Mouse (Mus musculus) midbrain, postnatal 0 days (tissue): ENCODE data around the gene 1700025G04Rik. TPM values are rescaled to one million over a fixed set of nuclear protein-coding genes. Genes with fewer than 3 reads are reported as not detected.
"Not testable (repeated sequence)": the region's sequence is repeated elsewhere in the genome, so short reads cannot be mapped to it uniquely, and the experiment has no call there.

ENCODE experiments used
- ATAC-seq: fragments of 200-750 bp; cut with Nextera tagmentation; 2 replicates; pipeline ENCODE4 v1.8.0; 2017; ENCODE audit warnings: moderate number of reproducible peaks, mild to moderate bottlenecking, moderate TSS enrichment, moderate library complexity; ENCODE audit not compliant: low FRiP score
- DNase-seq: peaks from one replicate; pipeline ENCODE4 v3.0.0-alpha.2; 2015; ENCODE audit warnings: low spot score
- H3K27ac ChIP-seq: fragments of 300-500 bp; sonication (generic); 2 replicates; pipeline ENCODE4 v1.5.1; 2014; ENCODE audit warnings: low read depth, mild to moderate bottlenecking, low read length, mixed read lengths
- H3K27me3 ChIP-seq: fragments of 300-500 bp; sonication (generic); 2 replicates; pipeline ENCODE4 v1.6.1; 2014; ENCODE audit warnings: low read length, control low read depth, mixed read lengths; ENCODE audit not compliant: insufficient read depth
- H3K36me3 ChIP-seq: fragments of 300-500 bp; sonication (generic); 2 replicates; pipeline ENCODE4 v1.6.1; 2014; ENCODE audit warnings: low read length, control low read depth, mixed read lengths; ENCODE audit not compliant: insufficient read depth
- H3K4me1 ChIP-seq: fragments of 300-500 bp; sonication (generic); 2 replicates; pipeline ENCODE4 v1.6.1; 2014; ENCODE audit warnings: mild to moderate bottlenecking, control low read depth, antibody characterized with exemption, low read length, mixed read lengths; ENCODE audit not compliant: insufficient read depth
- H3K4me2 ChIP-seq: fragments of 300-500 bp; sonication (generic); 2 replicates; pipeline ENCODE4 v1.6.1; 2014; ENCODE audit warnings: low read depth, mild to moderate bottlenecking, low read length, mixed read lengths; ENCODE audit not compliant: poor library complexity, severe bottlenecking
- H3K4me3 ChIP-seq: fragments of 300-500 bp; sonication (generic); 2 replicates; pipeline ENCODE4 v1.5.1; 2014; ENCODE audit warnings: low read depth, mild to moderate bottlenecking, low read length, moderate library complexity
- H3K9ac ChIP-seq: fragments of 300-500 bp; sonication (generic); replicated peaks from 2 replicates; pipeline ENCODE4 v1.6.1; 2014; ENCODE audit warnings: mild to moderate bottlenecking, low read length, moderate library complexity, mixed read lengths; ENCODE audit not compliant: poor library complexity, severe bottlenecking
- H3K9me3 ChIP-seq: fragments of 300-500 bp; sonication (generic); 2 replicates; pipeline ENCODE4 v1.6.1; 2016; ENCODE audit warnings: low read length, control low read depth
- CTCF ChIP-seq: IDR thresholded peaks from 2 replicates; pipeline ENCODE4 v1.5.1; 2016; ENCODE audit warnings: antibody characterized with exemption, mild to moderate bottlenecking
- WGBS: fragments of 180-500 bp; shearing (Covaris S2); extraction: QIAGEN DNeasy Blood & Tissue Kit; methylation state at CpG from one replicate; pipeline ENCODE4 v1.1.7; 2014; 5-methylcytosine and 5-hydroxymethylcytosine counted together
- polyA plus RNA-seq: library from polyadenylated mRNA; unstranded; fragments of >200 nt; fragmentation: Nextera tagmentation; extraction: Ambion mirVana; gene quantifications from 2 replicates; pipeline ENCODE4 v1.2.1, GENCODE M21; 2015
- total RNA-seq: library from RNA; depleted of rRNA; stranded (reverse); fragments of >200 nt; gene quantifications from 2 replicates; pipeline ENCODE4 v1.2.3, GENCODE M21; 2014

The 1700025G04Rik gene
- total and polyA plus RNA-seq, 2 experiments from 2014 or later, result 22.6 to 24.0 TPM

- WGBS, result 57% methylated on average over 19 of the region's 19 CpGs
- H3K27ac ChIP-seq, result no peak overlapping the region
- H3K4me2 ChIP-seq, result no peak overlapping the region
- no peaks in the 10 kb centered on the region for H3K9me3 ChIP-seq
- ATAC-seq (no peak), DNase-seq (no peak)
- no peaks in the 10 kb centered on the region for H3K36me3 ChIP-seq
- H3K27me3 ChIP-seq, result no peaks in the 10 kb centered on the region
- H3K4me3 ChIP-seq, result no peak overlapping the region
- TF ChIP-seq CTCF, result peak; percentile 43
- H3K9ac ChIP-seq, result no peak overlapping the region
- H3K4me1 ChIP-seq, result no peaks in the 10 kb centered on the region
Measured at GRCm38 (mm10) chr1:151845926-151846782, 243.8 kb downstream of the 1700025G04Rik start.

DNA sequence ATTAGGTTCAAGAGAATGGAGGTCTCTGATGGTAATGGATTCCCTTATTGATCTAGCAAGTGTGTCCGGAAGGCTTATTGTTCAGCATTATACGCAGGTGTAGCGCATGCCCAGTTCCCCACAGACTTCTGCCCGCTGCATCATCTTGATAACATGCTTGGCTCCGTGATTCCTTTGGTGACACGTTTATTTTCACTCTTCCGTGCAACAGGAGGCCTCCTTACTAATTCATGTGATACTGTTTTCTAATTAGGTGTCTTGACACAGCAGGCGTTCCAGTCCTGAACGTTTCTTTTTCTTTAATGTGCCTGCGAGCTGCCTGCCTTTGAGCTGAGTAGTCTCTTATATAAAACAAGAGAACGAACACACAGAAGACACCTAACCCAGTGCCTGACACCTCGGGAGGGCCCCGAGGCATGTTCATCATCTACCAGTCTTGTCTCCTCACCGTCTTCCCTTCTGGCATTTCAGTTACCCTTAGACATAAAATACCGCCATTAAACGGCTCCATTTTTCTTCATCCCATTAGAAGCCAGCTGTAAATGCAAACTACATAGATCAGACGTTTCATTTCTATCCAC, 244.6 kb downstream of the 1700025G04Rik start:
- DNase-seq, result peak; percentile 39
- Histone ChIP-seq H3K4me2 (no peak overlapping the region), H3K27me3 (no peaks in the 10 kb centered on the region)

GRCm38 (mm10) chr1:151840345-151840744, 249.6 kb downstream of the 1700025G04Rik start:
- 100% methylated on average over 1 of the region's 1 CpGs for WGBS
- not testable (repeated sequence) for H3K4me3 ChIP-seq, H3K27me3 ChIP-seq, H3K9me3 ChIP-seq, DNase-seq, H3K27ac ChIP-seq, H3K36me3 ChIP-seq, H3K4me2 ChIP-seq, H3K9ac ChIP-seq, H3K4me1 ChIP-seq, ATAC-seq

More for the DNA sequence above, 244.6 kb downstream of the 1700025G04Rik start:
- 51% methylated on average over 17 of the region's 17 CpGs for WGBS
- Histone ChIP-seq H3K4me1 (no peaks in the 10 kb centered on the region), H3K36me3 (no peaks in the 10 kb centered on the region), H3K27ac (no peak overlapping the region), H3K4me3 (no peak overlapping the region), H3K9ac (no peak overlapping the region), H3K9me3 (no peaks in the 10 kb centered on the region)
- TF ChIP-seq CTCF, result no peak
- ATAC-seq, result no peak

DNA sequence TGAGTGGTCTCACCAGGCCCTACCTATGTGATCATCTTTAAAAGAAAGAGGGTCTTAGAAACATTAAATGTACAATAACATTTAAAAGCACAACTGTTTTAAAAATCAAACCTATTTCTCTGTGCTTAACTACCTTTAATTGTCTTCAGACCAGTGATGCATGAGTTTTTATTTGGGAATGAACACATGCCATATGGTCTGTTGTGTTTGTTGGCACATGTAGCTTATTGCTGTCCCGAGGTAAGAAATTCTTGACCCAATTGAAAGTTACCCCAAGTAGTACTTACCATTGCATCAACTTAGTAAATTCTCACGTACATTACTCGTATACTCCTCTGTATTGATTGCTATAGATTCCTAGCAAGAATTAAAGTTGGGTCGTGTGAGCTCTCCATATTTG, 254.7 kb downstream of the 1700025G04Rik start:
- H3K9ac ChIP-seq, result no peak overlapping the region
- WGBS, result 90% methylated on average over 4 of the region's 4 CpGs
- no peaks in the 10 kb centered on the region for H3K27me3 ChIP-seq
- no peak overlapping the region for H3K4me3 ChIP-seq
- no peaks in the 10 kb centered on the region for H3K36me3 ChIP-seq
- no peak for ATAC-seq
- no peak for TF ChIP-seq CTCF
- H3K27ac ChIP-seq, result no peak overlapping the region
- no peaks in the 10 kb centered on the region for H3K9me3 ChIP-seq
- no peak overlapping the region for H3K4me2 ChIP-seq
- no peaks in the 10 kb centered on the region for H3K4me1 ChIP-seq
- no peak for DNase-seq

DNA sequence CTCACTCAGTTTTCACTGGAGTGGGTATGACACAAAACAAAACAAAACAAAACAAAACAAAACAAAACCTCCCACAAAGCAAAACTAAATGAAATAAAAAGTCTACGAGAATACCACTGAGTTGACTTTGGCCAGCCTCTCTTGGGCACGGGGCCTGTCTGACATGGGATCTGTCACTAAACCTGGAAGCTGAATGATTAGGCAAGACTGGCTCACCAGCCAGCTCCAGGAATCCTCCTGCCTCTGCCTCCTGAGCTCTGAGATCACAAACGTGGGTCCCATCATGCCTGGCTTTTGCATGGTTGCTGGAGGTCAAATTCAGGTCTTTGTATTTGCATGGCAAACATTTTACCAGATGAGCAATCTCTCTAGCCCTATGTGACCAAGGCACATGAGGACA, 258.1 kb downstream of the 1700025G04Rik start:
- no peak overlapping the region for H3K4me3 ChIP-seq
- no peak overlapping the region for H3K27ac ChIP-seq
- ATAC-seq, result no peak
- DNase-seq, result no peak
- no peaks in the 10 kb centered on the region for H3K36me3 ChIP-seq
- 81% methylated on average over 3 of the region's 3 CpGs for WGBS
- H3K4me1 ChIP-seq, result no peaks in the 10 kb centered on the region
- no peak overlapping the region for H3K4me2 ChIP-seq
- no peak overlapping the region for H3K9ac ChIP-seq
- no peaks in the 10 kb centered on the region for H3K9me3 ChIP-seq
- H3K27me3 ChIP-seq, result no peaks in the 10 kb centered on the region
- TF ChIP-seq CTCF, result no peak

GRCm38 (mm10) chr1:151825065-151825464, 264.9 kb downstream of the 1700025G04Rik start:
- Histone ChIP-seq H3K4me1 (no peaks in the 10 kb centered on the region), H3K4me3 (no peak overlapping the region), H3K36me3 (no peaks in the 10 kb centered on the region), H3K9ac (no peak overlapping the region), H3K27me3 (no peaks in the 10 kb centered on the region), H3K27ac (no peak overlapping the region), H3K4me2 (no peak overlapping the region), H3K9me3 (no peaks in the 10 kb centered on the region)
- 71% methylated on average over 7 of the region's 7 CpGs for WGBS
- ATAC-seq, result no peak
- TF ChIP-seq CTCF, result no peak
- DNase-seq, result no peak
